Mouse (Mus musculus): Measurements from ENCODE around the gene Trove2.

DNA sequence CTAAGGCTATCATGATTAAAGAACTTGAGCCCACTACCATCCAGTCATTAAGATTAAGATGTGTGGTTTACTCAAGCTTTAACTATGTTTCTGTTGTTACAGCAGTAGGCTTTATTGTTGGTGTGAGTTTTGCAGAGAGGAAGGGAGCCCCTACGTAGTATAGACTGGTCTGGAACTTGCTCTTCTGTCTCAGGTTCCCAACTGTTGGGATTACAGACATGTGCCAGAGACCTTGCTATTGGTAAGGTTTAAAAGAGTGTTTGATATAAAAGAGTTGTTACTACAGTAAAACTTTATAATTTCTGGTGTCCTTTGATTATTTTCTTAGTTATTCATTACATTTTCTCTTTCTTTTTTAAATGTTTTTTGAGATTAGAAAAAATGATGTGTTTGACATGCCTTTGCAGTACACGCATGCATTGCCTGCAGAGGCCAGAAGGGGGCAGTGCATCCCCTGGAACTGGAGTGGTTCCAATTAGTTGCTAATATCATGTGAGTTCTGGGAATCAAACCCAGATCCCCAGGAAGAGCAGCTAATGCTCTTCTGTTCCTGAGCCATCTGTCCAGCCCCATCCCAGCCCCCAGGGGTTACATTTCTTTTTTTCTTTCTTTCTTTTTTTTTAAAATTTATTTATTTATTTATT lies 11.8 kb upstream of the Trove2 start:
- TF ChIP-seq GATA1 (IDR thresholded peaks at IDR 0.05; ENCODE audit: borderline replicate concordance, low read length) (no peak), FLI1 (IDR thresholded peaks at IDR 0.05; ENCODE audit: low read length) (no peak)

All from megakaryocyte, embryonic 14.5 days (primary cell).